Mouse (Mus musculus) bone marrow macrophage, adult 2 months (primary cell): ENCODE data around the gene Nbas. TPM values are rescaled to one million over a fixed set of nuclear protein-coding genes. Genes with fewer than 3 reads are reported as not detected.

Source experiments
- H3K27ac ChIP-seq: 2 replicates; pipeline ENCODE4 v1.5.1; 2012; ENCODE audit warnings: low read depth, low read length; ENCODE audit not compliant: insufficient read depth
- H3K4me1 ChIP-seq: 2 replicates; pipeline ENCODE4 v1.6.1; 2012; ENCODE audit warnings: low read length; ENCODE audit not compliant: control insufficient read depth, insufficient read depth
- H3K4me3 ChIP-seq: 2 replicates; pipeline ENCODE4 v1.5.1; 2012; ENCODE audit warnings: mild to moderate bottlenecking, low read length, moderate library complexity; ENCODE audit not compliant: insufficient read depth
- CTCF ChIP-seq: IDR thresholded peaks from 2 replicates; pipeline ENCODE4 v1.5.1; 2012; ENCODE audit warnings: low read depth, mild to moderate bottlenecking, low read length, moderate library complexity
- POLR2A ChIP-seq: IDR thresholded peaks from 2 replicates; pipeline ENCODE4 v1.6.1; 2012; ENCODE audit warnings: mild to moderate bottlenecking, low read depth, low read length, borderline replicate concordance
- polyA plus RNA-seq: library from polyadenylated mRNA; stranded (reverse); fragments of >200 nt; gene quantifications from 2 replicates; pipeline ENCODE4 v1.2.4, GENCODE M21; 2012; ENCODE audit not compliant: missing spikeins, insufficient read depth, insufficient read length

Nbas gene
- polyA plus RNA-seq, 1 experiment = 7.3 TPM

- no peak overlapping the region for H3K27ac ChIP-seq
- H3K4me1 ChIP-seq = peaks cover 10% of the 10 kb centered on the region
- no peak overlapping the region for H3K4me3 ChIP-seq
- no peak for TF ChIP-seq CTCF
- TF ChIP-seq POLR2A = no peak
Measured at GRCm38 (mm10) chr12:13500191-13500590, 231.3 kb downstream of the Nbas start.

DNA sequence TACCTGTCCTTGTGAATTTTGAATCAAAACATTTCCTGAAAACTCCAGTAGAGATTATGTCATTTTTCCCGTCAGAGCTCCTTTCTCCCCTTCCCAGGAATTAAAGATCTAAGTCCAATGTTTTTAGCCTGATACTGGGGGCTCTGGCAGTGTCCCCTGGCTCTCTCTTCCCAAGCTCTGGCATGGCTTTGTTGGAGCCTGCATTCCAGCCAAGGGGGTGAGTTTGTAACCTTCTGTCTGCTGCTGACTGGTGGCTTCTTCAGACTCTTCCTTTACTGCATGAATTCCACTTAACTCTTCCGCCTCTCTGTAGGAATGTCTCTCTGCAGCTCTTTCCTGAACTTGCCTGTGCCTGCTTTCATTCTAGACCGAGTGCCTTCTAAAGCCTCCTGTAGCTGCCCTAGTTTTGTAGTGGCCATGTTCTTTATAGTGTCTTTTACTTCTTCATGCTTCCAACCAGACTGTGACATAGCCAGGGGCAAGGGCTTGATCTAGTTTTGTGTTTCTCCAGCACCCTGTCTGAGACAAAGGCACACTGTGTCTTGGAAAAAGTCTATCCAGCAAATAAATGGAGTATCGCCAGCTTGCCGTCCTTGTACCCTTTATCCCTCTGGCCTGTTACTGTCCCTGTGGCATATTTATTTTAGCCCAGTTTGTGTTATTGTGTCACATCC, 236.0 kb downstream of the Nbas start:
- TF ChIP-seq CTCF = no peak
- TF ChIP-seq POLR2A = no peak
- Histone ChIP-seq H3K4me3 (no peak overlapping the region), H3K4me1 (no peaks in the 10 kb centered on the region), H3K27ac (no peak overlapping the region)

DNA sequence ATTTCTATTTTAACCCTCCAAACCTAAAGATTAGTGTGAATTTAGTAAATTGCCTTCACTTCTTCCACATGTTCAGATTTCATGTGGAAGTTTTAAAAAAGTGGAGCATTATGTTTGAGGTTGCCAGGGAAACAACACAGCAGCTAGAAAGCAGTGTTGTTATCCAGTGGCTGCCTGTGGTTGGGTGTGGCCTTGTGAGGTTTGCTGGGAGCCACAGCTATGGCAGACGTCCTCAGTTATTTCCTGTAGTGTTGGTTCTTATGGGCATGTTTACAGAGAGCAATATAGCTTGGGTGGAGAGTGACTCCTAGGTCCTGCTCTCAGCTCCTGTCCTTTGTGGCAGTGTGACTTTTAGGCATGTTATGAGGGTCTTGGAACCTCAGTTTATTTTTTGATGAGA, 249.1 kb downstream of the Nbas start:
- Histone ChIP-seq H3K4me3 (no peak overlapping the region), H3K27ac (no peak overlapping the region), H3K4me1 (no peaks in the 10 kb centered on the region)
- no peak for TF ChIP-seq CTCF
- TF ChIP-seq POLR2A = no peak

DNA sequence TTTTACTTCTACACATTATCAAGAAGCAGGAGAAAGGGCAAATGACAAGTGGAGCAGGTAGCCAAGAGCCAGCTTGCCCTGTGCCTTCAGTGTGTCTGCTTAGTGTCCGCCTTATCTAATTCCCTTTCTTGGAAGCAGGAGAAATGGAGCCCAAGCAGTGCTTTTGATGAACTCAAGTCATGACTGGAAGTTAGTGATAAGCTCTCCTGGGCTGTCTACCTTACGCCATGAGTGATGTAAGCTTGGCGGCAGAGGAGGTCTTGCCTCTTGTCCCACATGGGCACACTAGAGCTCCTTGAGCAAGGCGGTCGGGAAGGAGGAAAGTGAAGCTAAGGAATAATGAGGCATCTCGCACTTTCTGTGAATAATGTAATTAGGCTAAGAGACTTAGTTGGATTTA, 250.5 kb downstream of the Nbas start:
- no peak overlapping the region for H3K27ac ChIP-seq
- no peak for TF ChIP-seq POLR2A
- no peak for TF ChIP-seq CTCF
- H3K4me3 ChIP-seq = no peak overlapping the region
- H3K4me1 ChIP-seq = no peaks in the 10 kb centered on the region

DNA sequence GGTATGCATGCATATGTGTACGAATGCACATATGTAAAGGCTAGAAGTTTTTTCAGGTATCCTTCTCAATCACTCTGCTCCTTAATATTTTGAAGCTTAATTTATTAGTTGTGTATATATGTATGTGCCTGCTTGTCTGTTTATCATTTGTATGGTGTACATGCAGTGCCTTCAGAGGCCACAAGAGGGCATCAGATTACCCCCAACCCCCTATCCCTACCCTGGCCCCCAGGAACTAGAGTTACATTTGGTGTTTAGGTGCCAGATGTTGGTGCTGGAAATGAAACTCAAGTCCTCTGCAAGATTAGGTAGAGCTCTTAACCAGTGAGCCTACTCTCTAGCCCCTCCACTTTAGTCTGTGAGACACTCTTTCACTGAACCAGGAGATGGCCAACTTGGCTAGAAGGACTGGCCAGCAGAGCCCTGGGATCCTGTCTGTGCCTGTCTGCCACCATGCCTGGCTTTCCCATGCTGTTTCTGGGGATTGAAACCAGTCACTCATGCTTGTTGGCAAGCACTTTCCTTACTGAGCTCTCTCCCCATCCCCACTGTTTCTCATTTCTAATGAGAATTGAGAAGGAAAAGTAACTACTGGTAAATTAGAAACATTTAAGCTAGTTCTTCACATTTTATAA, 263.9 kb downstream of the Nbas start:
- no peak overlapping the region for H3K4me3 ChIP-seq
- H3K27ac ChIP-seq = no peak overlapping the region
- TF ChIP-seq POLR2A (no peak), CTCF (peak; percentile 67)
- H3K4me1 ChIP-seq = no peaks in the 10 kb centered on the region

DNA sequence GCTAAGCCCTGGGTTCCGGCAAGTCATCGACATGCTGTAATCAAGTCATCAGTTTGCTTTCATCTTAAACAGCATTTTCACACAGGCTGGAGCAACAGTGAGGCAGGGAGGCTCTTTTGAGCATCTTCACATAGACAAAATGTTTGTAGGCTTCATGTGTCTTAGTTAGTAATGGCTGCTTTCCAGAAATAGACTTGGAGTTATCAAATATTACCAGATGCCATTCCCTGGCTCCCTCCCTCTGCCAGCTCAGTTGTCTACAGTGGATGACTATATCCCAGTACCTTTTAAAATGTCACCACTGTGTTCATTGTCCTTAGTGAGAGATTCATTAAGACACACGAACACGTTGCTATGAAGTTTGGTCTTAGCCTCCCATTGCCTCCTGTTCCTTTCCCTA, 270.2 kb downstream of the Nbas start:
- H3K4me3 ChIP-seq = no peak overlapping the region
- H3K27ac ChIP-seq = no peak overlapping the region
- no peaks in the 10 kb centered on the region for H3K4me1 ChIP-seq
- TF ChIP-seq CTCF = no peak
- no peak for TF ChIP-seq POLR2A

GRCm38 (mm10) chr12:13543806-13544205, 274.9 kb downstream of the Nbas start:
- no peak overlapping the region for H3K4me3 ChIP-seq
- H3K27ac ChIP-seq = no peak overlapping the region
- H3K4me1 ChIP-seq = no peaks in the 10 kb centered on the region
- TF ChIP-seq CTCF (no peak), POLR2A (no peak)

DNA sequence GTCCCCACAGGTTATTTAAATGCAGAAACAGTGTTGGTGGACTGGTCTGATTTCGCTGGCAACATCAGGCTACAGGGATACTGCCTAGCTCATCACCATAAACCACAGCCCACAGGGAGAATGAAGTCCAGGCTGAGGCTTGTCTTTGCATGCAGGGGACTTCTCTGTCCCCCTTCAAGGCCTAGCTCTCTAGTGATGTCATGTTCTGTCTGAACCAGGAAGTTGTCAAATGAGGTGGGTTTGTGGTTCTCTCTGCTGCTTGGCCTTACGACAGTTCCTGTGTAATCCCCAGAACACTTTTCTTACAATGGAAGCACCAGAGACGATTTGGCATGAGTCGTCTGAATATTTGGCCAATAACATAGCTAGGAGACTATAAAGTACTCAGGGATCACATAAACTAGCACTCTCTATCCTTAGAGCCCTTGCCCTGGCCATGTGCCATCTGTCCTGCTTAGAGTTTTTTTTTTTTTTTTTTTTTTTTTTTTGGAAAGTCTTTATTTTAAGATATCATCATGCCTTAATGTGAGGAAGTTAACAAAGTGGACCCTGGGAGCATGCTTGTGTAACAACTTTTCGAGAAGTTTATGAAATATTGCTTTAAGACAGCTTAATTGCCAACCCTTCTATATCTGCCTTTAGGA, 294.8 kb downstream of the Nbas start:
- Histone ChIP-seq H3K4me3 (no peak overlapping the region), H3K4me1 (peaks cover 22% of the 10 kb centered on the region), H3K27ac (peak overlapping the region; percentile 68)
- TF ChIP-seq POLR2A (no peak), CTCF (no peak)

GRCm38 (mm10) chr12:13564330-13564729, 295.4 kb downstream of the Nbas start:
- no peak for TF ChIP-seq CTCF
- no peak for TF ChIP-seq POLR2A
- Histone ChIP-seq H3K27ac (no peak overlapping the region), H3K4me1 (peaks cover 22% of the 10 kb centered on the region), H3K4me3 (no peak overlapping the region)

DNA sequence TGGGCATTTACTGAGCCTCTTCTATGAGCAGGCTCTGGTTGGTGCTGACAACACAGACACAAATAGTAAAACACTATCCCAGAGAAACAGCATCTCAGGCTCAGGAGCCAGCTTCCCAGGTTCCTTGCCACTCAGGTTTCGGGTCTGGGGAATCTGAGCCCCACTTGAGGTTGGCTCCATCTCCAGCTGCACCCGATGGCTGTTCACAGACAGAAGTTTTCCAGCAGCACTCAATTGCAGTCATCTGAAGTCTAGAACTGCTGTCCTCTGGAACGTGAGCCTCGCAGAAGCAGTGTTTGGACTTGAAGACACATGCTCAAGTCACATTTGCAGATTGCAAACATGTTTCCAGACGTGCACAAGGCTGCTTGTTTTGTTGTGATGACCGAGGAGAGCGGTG, 297.5 kb downstream of the Nbas start:
- Histone ChIP-seq H3K4me3 (no peak overlapping the region), H3K27ac (no peak overlapping the region), H3K4me1 (peaks cover 22% of the 10 kb centered on the region)
- TF ChIP-seq POLR2A (no peak), CTCF (no peak)
